Mouse (Mus musculus) olfactory bulb, adult 2 months (tissue): Measurements from ENCODE around the gene Hmox2.

Experiments
- CTCF ChIP-seq: fragments of 200-500 bp; IDR thresholded peaks from 2 replicates; pipeline ENCODE4 v1.5.1; 2012; ENCODE audit warnings: low read depth, mild to moderate bottlenecking, low read length, moderate library complexity; ENCODE audit not compliant: insufficient read depth
- POLR2A ChIP-seq: fragments of 200-500 bp; IDR thresholded peaks from 2 replicates; pipeline ENCODE4 v1.6.1; 2012; ENCODE audit warnings: mild to moderate bottlenecking, low read depth, low read length, moderate library complexity; ENCODE audit not compliant: insufficient read depth

- no peak for TF ChIP-seq CTCF
- TF ChIP-seq POLR2A = no peak
Observed at GRCm38 (mm10) chr16:4725266-4725665, 895 bp upstream of the Hmox2 start.
